Mouse (Mus musculus): ENCODE results near the gene Tsnax. TPM values are rescaled to one million over a fixed set of nuclear protein-coding genes. Genes with fewer than 3 reads are reported as not detected.

Tsnax gene
- total RNA-seq (2022): 100 to 1,000 TPM; 147 to 154 (median 150) TPM

DNA sequence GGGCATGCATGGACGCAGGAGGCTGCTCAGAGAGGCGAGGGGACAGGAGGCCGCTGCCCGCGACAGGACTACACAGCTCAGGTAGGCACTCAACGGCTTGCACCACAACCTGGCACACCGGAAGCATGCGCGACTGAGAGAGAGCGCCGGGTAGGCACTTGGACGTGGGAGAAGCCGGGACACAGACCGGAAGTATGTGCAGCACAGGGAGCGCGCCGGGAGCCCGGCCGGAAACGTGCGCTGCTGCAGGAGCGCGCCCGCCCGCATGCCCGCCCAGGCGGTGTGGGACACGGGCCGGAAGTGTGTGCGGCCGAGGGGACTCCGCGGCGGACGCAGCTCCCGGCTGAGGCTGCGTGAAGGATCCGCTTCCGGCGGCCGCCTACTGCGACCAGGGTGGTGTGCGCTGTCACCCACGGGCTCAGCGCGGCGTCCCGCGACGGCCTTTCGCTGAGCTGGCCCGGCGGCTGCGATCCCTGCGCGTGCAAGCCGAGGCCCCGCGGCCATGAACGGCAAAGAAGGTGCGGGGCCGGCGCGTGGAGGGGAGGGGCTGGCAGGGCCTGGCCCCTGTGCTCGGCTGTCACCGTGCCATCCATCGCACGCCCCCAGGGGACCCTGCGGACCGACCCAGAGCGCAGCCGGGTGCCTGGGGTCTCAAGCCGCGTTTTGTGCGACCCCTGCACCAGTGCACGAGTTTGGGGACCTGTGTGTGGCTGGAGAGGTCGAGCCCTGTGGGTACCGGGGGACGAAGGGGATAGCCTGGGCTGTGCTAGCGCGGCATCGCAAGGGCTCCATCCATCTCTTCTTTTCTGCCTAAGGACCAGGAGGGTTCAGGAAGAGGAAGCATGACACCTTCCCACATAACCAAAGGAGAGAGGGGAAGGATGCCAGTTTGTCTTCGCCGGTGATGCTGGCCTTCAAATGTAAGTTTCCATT lies at the start of gene Tsnax:
Gene Tsnax (plus strand): TSS at position 303 of the 933 bp plus-strand sequence.
- peak; percentile 89 to 91 for DNase-seq (ENCODE audit: low spot score in 2 of 2)

DNA sequence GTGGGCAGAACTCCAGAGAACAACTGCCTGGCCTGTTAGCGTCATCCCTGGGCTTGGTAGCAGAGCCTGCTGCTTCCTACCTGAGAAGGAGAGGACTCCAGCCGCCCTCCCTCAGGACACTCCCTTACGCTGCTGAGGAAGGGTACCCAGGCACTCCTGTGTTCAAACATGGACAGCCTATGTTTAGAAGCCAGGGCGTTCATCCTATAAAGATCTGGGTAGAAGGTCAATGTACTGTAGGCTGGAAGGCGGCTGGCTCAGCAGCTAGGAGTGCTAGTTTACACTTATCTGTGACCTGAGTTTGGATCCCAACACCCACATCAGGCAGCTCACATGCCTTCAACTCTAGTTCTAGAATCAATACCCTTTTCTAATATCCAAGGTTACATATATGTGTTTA lies 49.6 kb upstream of the Tsnax start:
- no peak for DNase-seq (ENCODE audit: low spot score in 2 of 2)

DNA sequence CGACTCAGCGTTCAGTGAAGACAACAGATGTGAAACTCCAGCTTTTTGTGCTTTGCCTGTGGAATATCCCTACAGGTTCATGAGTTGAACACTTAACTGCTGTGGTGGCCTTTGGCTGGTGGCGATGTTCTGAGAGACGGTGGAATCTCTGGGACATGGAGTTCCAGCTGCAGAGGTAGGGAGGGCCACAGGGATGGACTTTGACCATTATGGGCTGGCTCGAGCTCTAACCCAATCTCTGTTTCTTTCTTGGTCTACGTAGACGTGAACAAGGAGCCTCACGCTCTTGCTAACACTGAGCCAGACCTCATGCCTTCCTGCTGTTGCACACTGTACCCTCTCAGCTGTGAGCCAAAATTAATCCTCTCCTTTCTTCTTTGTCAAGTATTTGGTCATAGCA lies 47.8 kb upstream of the Tsnax start:
- DNase-seq (ENCODE audit: low spot score in 2 of 2): no peak

DNA sequence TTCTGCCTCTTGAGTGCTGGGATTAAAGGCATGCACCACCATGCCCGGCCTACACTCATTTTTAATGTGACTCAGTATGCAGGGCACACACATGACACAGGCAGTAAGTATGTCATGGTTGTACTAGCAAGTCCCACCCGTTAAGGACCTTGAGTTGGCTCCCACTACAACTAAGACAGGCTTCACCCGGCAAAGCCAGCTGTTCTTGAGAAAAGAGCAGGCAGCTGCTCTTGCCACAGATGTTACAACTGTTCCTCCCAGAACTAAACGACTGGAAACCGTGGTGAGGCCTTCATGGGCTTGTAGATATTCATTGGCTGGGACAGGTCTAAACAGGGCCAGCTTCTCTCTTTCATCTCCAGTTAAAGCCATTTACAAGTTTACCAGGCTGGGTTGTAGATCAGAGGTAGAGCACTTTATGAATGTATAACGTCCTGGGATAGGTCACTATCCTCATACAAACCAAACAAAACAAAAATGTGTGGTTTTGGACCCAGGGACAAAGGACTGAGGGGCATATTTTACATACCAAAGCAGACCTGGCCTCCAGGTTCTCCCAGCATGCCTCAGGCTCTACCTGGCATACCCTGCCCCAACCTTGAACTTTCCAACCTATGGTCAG lies 42.4 kb upstream of the Tsnax start:
- no peak for DNase-seq (ENCODE audit: low spot score in 2 of 2)

DNA sequence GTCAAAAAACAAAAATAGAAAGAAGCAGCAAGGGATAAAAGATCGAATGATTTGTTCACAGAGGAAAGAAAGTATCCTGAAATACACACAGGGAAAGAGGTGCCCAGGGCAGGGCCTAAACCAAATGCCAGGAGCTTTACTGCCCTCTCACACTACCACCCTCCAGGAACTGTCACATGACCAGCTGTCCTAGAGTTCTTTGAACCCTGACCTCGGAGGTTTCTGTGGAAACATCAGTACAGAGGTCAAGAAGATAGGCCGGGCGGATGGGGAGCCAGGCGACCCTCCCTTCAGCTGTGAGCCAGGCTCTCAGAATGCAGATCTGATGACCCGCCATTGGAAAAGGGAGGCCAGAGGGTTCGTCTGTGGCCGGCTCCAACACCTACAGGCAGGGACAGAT lies 39.6 kb upstream of the Tsnax start:
- no peak for DNase-seq (ENCODE audit: low spot score in 2 of 2)

DNA sequence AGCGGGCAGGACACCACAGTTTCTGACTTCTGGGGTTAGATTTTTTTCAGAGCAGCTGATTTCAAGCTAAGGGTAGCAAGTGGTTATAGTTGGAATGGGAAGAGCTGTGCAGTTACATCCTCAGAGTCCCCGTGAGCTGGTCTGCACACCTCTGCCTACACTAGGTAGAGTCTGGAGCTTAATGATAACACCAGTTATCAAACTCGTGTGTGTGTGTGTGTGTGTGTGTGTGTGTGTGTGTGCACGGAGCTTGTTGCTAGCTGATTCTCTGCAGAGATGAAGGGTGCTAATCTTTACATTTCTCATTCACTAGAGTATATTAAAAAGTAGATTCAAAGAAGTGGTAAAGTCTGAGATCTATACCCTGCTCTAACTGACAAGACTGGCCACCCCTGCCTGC lies 38.5 kb upstream of the Tsnax start:
- DNase-seq (ENCODE audit: low spot score in 2 of 2): no peak

DNA sequence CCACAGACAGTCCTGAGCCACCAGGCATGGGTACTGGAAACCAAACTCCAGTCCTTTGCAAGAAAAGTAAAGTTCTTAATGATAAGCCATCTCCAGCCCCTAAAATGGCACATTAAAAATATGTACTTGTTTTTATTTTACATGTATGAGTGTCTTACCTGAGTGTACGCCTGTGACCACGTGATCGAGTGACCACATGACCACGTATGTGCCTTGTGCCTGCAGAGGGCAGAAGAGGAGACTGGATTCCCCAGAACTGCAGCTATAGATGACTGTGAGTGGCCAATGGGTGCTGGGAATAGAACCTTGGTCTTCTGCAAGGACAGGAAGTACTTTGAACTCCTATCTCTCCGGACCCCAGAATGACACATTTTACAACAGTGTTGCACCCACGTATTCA lies 36.6 kb upstream of the Tsnax start:
- no peak for DNase-seq (ENCODE audit: low spot score in 2 of 2)

DNA sequence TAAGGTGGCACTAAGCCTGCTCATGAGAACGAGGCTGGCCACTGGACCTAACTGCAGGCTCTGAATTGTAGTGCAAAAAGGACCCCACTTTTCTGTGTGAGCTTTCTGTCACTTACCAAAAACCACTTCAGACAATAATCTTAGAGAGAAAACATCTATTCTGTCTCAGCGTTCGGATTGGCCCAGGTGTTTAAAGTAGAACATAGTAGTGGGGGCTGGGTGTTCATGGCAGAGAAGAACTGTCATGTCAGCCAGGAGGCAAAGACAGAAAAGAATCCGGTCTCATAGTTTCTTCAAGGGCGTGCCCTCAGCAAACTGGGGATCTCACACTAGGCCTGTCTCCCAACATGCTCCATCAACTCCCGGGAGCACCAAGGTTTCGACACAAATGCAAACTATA lies 34.8 kb upstream of the Tsnax start:
- DNase-seq (ENCODE audit: low spot score in 2 of 2): no peak

DNA sequence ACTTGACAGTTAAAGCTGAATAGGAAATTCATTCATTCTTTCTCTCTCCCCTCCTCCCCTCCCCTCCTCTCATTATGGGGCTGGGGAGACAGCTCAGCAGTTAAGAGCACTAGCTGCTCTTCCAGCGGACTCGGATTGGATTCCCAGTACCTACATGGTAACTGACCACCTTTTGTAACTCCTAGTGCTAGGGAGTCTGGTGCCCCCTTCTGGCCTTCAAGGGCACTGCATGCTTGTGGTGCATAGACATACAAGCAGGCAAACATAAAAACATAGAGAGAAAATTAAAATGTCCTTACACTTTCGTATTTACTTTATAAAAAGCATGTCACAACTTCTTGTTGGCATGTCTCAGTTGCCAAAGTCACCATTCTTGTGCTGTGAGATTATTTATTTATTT lies 32.8 kb upstream of the Tsnax start:
- DNase-seq (ENCODE audit: low spot score in 2 of 2): no peak

DNA sequence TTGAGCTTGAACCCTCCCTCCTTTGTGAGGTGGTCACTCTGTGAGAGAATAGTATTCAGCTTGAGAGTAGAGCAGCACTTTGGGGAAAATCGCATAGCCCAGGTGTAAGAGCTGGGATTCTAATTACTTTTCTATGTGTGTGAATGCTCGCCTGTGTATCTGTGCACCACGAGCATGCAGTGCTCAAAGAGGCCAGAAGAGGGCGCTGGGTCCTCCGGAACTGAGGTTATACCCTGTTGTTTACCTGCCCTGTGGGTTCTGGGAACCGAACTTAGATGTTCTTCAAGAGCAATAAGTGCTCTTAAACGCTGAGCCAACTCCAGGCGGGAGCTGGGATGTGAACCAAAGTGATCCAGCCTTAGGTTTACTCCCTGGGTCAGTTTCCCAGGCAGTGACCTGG lies 32.0 kb upstream of the Tsnax start:
- no peak for DNase-seq (ENCODE audit: low spot score in 2 of 2)

DNA sequence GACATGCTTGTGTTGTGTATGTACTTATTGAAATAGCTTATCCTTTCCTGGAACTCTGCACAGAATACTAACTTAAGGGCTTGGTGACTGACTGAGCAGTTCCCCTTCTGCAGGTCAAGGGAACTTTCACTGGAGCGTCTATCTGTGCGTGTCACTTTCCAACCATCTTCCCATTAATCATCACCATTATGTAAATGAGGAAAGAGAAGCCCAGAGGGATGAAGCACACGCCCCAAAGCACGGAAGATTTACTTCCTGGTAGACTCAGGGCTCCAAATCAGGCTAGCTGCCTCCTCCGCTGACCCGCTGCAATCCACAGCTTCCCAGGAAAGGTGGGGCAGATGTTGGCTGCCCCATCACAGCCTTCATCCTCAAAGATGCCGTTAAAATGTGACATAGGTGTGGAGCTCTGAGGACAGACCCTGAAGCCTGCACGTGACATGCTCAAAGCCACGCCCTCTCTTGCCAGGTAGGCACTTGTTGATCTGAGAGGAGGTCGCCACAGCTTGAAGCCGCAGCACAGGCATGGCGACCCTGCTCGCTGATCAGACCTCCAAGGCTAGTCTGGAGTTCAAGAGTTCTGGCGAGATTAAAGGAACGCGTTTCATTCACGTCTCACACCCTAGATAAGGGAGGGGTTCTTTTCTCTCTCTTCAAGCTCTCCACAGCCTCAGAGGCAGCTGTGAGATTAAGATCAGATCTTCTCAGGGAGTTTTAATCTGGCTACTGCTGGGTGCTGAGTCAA lies 21.7 kb upstream of the Tsnax start:
- DNase-seq (ENCODE audit: low spot score in 2 of 2): no peak

DNA sequence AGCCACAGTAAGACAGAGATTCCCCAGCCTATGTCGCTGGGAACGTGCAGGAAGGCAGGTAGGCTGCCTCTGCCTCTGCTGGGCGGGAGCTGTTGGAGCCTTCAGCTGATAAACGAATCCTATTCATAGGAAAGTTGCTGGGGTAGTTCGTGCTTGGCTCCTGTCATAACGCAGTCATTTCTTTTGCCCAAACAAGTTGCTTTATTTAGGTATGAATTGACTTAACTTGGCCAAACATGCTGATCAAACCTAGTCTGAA lies 21.2 kb upstream of the Tsnax start:
- no peak for DNase-seq (ENCODE audit: low spot score in 2 of 2)

DNA sequence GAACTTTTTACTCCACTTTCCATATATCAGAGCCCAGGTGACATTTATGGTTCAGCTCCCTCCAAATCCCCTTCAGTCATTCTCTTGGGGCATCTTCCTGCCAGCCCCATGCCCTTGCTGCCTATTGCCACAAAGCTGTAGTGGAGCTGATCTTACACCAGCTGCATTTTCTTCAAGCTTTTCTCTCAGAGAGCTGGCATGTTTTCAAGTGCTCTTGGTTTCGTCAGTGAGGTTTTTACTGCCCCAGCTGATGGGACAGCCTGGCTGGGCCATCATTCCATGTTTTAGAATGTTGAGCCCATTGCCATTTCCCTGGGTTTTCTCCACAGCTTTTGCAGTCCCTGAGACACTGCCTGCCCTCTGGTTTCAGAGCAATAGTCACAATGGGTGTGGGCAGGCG lies 17.0 kb upstream of the Tsnax start:
- no peak for DNase-seq (ENCODE audit: low spot score in 2 of 2)

DNA sequence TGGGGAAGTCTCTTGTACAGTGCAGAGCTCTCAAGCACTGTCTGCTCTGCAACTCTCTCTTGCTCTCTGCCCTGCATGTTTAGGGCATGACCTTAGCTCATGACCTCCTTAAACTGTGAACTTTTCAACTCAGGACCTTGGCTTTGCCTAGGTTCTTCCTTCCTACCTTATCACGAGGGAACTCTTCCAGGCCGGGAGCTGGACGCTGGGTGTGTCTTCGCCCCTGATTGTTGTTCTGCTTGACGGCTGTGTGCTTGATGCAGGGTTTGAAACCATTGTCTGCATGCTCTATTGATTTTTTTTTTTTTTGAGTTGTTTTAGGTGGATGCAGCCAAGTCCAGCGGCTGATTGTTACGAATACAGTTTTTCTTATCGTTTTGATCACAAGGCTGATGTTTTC lies 11.3 kb downstream of the Tsnax start:
- no peak for DNase-seq (ENCODE audit: low spot score in 2 of 2)

DNA sequence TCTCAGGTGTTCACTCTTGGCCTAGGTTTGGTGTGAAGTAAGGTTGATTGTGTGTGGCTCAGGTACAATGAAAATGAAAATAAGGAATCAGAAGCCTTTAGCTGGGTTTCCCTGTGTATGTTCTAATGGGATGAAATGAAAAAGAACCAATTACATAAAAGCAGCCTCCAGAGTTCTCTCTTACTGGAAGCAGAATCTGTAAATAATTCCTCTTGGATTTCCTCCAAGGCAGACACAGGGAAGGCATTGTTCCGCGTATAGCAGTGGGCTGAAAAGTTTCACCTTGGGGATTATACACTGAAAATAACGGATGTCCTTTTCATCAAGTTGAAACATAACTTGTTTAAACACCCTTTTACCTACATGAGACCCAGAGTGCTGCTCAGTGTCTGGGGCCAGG lies 14.4 kb downstream of the Tsnax start:
- no peak for DNase-seq (ENCODE audit: low spot score in 2 of 2)

DNA sequence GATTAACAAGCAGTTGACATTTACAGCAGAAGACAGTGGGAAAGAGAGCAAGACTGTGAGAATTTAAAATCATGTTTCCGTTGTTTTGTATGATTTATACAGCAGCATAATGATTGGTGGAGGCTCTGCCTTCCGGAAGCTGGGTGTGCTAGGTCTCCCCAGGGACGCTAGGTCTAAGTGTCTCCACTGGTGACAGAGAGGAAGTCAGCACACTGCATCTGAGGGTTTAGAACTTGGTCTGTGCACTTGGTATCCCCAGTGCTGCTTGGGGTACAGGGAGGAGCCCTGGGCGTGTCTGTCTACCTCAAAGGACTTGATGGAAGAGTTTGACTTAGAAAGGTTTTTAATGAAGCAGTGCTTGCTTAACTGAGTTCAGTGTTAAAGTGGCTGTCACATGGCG lies 16.0 kb downstream of the Tsnax start:
- no peak for DNase-seq (ENCODE audit: low spot score in 2 of 2)

DNA sequence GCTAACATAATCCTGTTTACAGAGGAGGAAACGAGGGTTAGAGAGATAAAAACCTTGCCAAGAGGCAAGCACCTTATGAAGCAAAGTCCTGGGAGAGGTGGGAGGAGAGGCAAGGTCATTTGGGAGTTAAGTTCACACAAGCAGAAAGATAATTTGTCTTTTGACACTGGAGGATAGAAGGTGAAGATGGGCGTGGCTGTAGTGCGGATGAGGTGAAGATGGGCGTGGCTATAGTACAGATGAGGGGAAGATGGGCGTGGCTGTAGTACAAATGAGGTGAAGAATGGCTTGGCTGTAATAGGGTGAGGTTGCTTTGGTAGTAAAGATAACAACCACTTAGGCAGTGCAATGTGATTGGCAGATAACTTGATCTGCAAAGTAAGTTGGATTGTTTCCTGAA lies 18.5 kb downstream of the Tsnax start:
- DNase-seq (ENCODE audit: low spot score in 2 of 2): no peak

DNA sequence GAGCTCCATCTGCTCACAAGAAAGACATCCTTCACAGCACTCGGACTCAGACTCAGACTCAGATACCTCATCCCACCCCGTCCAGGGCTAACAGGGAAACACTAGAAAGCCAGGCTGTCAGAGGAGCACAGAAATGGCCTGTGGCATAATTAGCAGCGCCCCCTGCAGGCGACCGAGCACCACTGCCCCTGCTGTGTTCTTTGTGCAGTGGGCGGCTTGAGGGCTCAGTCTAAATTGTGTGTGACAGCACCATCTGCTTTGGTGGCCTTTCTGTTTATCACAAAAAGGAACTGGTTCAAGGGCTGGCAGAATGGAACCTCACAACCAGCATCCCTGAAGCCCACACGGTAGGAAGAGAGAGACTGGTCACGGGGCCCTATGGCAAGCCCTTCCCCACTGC lies 21.9 kb downstream of the Tsnax start:
- DNase-seq (ENCODE audit: low spot score in 2 of 2): peak in 1 of 2 experiments; percentile 56

DNA sequence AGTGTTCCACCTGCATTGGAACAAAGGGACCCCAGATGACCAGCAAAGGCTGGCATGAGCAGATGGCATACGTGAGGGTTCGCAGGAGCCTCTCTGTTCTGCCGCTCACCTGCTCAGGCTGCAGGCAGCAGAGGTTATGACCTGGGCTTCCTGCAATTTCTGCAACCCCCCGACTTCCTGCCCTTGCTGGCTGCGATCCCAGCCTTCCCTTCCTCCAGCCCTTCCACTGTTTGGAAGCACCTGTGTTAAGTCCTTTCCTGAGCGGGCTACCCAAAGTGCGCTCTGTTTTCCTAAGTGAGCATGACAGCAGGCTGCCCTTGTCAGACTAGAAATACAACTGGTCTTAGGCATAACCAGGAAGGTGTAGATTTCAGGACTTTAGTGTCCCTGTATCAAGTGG lies 24.3 kb downstream of the Tsnax start:
- DNase-seq (ENCODE audit: low spot score in 2 of 2): no peak

DNA sequence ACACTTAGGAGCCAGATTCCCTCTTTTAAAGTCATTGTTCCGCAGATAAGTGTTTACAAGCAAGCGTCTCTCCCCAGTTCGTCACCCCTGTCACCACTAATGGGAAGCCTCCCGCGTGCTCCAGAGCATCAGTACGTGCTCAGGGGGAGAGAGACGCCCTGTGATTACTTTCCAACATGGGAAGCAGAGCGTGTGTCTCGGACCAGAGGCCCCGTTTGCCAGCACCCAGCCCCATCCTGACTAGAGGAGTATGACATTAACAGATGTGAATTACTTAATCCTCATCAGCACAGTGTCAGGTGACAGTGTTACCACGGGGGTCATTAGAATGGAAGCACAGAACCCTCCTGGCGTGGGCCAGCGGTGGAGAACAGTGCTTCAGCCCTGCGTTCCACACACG lies 25.9 kb downstream of the Tsnax start:
- DNase-seq (ENCODE audit: low spot score in 2 of 2): no peak

DNA sequence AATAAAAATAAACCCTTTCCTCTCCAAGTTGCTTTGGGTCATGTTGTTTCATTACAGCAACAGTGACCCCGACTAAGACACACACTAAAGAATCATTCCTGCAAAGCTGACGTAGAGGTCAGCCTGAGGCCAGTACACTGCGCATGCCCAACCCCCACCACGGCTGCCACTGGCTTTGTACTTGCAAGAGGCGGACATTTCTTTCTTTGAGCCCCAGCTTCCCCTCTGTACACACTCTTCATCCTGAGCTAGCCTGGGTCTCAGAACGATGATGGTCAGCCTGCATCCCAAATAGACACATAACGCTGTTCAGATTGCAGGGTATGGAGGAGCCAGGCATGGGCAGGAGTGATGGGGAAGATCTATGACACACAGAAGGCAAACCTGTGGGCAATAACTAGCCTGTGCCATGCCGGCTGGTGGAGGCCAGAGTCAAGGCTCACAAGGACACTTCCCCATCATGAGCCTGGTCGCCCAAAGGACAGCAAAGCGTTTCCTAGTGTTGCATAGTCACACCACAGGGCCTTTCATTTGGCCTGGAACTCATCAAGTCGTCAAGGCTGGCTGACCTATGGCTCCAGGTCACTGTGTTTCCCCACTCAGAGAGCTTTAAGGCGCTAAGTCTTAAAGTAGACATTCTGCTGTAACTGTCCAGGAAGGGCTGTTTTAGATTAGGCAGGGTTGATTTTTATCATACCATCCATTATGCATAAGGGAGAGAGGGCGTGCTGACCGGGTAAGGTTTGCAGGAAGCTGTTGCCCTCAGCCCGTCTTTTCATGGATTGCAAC lies 28.0 kb downstream of the Tsnax start:
- no peak for DNase-seq (ENCODE audit: low spot score in 2 of 2)

DNA sequence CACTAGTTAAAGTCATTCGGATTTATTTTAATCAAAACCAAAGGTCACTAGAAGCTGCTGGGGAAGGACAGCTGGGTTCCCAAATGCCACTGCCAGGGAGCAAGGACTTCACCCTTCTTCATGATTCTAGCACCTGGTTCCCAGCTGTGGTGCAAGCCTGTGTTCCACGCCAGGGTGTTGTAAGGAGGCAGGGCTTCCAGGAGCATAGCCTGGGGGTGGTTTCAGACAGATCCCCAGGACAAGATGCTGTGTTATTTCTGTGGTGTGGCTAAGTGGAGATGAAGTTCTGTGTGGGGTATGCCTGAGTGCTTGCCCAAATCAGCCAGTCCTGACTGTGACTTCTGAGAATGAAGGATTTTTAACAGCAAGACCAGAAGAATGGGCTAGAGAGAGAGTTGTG lies 28.7 kb downstream of the Tsnax start:
- no peak for DNase-seq (ENCODE audit: low spot score in 2 of 2)

All from layer of hippocampus, adult 8-10 months (tissue).